Mouse (Mus musculus): ENCODE data around the gene Twsg1.
A peak's percentile ranks its signal among the peaks of the same experiment; 100 is the strongest.

Twsg1 gene

GRCm38 (mm10) chr17:65931525-65931924, 19.5 kb downstream of the Twsg1 start:
- peak; percentile 34 for DNase-seq

- peak; percentile 75 for DNase-seq
These were observed 20.1 kb downstream of the Twsg1 start for GRCm38 (mm10) chr17:65930960-65931359.

DNA sequence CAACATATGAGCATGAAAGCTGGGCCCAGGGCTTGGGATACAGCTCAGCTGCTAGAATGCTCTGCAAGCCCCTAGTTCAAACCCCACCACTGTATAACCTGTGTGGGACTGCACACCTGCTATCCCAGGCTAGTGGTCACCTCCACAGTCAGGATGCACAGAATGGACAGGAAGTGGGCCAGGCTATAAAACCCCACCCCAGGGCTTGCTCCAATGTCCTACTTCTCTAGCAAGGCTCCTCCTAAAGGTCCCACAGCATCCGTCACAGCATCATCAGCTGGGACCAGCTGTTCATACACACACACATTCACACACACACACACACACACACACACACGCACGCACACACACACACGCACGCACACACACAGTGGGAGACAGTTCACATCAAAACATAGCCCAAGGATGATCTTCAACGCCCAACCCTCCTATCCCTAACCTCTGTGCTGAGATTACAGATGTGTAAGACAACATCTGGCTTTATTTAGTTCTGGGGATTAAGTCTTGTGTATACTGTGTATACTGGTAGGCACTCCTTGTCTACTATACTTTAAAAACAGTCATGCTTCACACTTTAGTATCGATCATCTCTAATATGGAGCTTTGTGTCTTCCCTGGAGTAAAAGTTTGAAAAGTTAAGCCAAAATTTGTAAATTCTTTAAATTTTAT, 20.7 kb downstream of the Twsg1 start:
- no peak for DNase-seq

GRCm38 (mm10) chr17:65929319-65929978, 21.6 kb downstream of the Twsg1 start:
- DNase-seq = no peak

- no peak for DNase-seq
These were observed 23.9 kb downstream of the Twsg1 start for GRCm38 (mm10) chr17:65927077-65927476.

GRCm38 (mm10) chr17:65924218-65924617, 26.8 kb downstream of the Twsg1 start:
- DNase-seq = no peak

- DNase-seq = no peak
These were observed 29.1 kb downstream of the Twsg1 start for GRCm38 (mm10) chr17:65921975-65922374.

- DNase-seq = no peak
These were observed 31.8 kb downstream of the Twsg1 start for GRCm38 (mm10) chr17:65919235-65919634.

GRCm38 (mm10) chr17:65916135-65916668, 34.8 kb downstream of the Twsg1 start:
- DNase-seq = peak; percentile 51

DNA sequence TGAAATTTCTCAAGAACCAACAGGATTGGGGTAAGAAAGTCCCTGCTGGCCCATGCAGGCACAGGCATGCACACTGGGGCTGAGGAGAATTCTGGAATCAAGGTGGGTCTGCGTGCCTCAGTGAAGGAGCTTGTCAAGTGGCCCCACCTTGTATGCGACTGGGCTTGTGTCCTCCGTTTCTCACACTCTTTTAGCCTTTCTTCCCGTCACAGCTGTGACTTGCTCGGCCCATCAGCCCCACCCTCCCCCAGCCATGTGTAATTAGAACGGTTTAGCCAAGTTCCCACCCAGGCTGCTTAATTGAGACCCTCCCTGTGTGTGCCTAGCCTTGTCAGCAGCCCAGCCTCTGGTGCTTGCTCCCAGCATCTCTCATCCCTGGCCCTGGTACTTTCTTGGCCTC, 36.9 kb downstream of the Twsg1 start:
- DNase-seq = no peak

DNA sequence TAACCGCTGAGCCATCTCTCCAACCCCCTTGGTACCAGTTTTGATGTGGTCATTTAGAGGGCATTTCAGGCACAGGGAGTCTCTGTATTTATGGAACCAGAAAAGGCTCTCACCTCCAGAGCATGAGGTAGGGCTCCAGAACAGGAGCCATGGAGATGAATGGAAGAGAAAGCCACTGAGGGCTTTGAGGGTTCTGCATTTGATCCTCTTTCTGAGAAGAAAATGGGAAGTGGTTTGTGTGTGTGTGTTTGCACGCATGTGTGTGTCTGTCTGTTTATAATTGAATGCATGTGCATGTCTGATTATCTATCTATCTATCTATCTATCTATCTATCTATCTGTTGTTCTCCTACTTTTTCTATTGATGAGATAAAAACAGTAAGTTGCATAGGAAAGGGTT, 38.8 kb downstream of the Twsg1 start:
- DNase-seq = no peak

DNA sequence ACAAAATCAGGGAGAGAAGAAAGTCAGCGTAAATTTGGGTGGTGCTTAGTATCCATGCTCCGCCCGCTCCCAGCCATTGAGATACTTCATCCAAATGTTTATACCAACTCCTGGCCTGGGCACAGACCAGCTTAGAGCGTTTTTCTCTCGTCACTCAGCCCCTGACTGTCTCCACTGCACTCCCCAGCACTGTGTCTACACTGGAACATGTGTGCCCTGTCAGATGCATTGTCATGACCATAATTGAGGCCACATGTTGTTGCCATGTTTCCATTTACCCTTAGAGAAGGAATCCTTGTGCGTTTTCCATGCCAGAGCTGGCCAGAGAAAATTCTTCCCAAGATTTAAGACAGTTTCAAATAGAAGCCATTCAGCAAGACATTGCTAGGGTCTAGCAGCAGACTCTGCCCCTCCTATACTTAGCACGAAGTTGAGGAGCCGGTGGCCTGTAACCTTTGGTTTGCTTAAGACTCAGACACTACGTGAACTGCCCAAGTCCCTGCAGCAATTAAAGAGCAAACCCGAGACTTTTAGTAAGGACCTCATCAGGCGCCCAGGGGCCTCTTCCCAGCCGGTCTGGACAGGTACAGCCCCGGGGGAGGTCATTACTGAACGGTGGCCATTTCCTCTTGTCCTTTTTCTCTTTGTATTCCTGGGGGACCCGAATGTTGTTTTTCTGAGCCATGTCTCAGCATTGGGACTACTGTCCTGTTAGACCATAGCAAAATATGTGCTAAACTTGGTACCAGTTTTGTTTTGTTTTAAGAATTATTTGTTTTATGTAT, 39.5 kb downstream of the Twsg1 start:
- DNase-seq = no peak

GRCm38 (mm10) chr17:65908270-65908669, 42.8 kb downstream of the Twsg1 start:
- DNase-seq = no peak

GRCm38 (mm10) chr17:65906895-65907401, 44.1 kb downstream of the Twsg1 start:
- no peak for DNase-seq

DNA sequence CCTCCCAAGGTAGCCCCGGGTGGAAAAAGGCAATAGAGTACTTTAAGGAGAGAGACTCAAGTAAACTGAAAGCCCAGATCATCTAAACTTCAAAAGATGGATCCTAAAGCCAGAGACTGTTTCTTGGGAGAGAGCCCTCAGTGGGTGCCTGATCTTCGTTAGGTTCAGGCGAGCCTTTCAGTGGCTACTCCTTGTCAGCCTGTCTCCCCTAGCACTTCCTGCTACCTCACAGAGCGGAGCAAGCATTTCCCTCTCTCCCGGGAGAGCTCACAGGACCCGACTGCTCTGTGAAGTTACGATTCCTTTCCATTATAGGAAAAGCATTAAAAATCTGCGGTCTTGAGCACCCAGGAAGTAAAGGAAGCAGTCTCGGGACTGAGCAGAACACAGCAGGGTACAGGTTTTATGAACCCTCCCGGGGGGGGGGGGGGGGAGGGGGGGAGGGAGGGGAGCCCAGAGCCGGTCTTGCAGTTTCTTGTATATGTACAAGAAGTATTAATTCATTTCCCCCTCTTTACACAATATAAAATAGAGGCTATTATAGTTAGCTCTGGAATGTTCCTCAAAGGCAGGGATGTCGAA, 44.6 kb downstream of the Twsg1 start:
- no peak for DNase-seq

- no peak for DNase-seq
These were observed 45.8 kb downstream of the Twsg1 start for GRCm38 (mm10) chr17:65905241-65905640.

DNA sequence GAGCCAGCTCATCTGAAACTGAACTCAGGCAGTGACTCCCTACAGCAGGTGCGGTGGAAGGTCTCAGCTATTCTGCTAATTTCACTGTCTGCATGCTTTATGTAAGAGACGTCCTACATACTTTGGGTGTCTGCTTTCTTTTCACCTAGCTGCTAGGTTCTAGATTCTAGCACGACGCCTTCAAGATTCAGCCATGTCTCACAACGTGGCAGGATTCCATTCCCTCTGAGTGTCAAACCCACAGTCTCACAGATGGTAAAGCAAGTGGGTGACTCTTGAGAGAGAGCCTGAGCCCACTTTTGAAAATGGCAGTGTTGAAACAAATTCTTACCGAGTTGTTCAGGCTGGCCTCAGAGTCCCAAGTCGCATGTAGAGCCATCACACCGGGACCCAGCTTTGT, 47.2 kb downstream of the Twsg1 start:
- DNase-seq = no peak

- no peak for DNase-seq
These were observed 48.0 kb downstream of the Twsg1 start for GRCm38 (mm10) chr17:65903011-65903410.

DNA sequence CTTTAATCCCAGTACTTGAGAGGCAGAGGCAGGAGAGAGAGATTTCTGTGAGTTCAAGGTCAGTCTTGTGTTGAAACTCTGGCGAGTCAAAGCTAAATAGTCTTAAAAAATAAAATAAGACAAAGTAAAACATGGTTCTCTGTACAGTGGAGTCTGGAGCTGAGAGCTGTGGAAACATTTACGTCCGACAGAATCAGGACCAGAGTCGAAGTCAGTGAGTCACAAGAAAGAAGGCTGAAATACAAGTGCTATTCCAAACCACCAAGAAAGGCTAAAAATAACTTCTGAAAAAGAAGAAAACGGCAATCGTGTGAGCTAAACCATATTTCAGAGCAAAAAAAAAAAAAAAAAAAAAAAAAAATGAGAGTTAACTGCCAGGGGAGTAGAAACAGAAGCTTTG, 48.7 kb downstream of the Twsg1 start:
- no peak for DNase-seq

DNA sequence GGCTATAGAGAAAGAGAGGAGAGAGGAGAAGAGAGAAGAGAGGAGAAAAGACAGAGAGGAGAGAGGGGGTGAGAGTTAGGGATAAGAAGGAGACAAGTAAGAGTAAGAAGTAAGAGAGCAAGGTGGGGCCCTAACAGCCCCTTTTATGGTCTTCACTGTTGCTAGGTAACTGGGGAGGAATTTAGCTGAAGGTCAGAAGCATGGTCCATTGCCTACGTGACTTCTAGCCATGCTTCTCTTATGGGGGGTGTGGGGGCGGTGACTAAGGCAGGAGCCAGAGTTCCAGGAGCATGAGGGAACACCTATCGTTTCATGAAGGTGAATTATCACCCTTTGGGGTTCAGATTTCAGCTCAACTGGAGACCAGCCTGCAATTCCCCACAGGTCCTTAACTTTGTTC, 55.0 kb downstream of the Twsg1 start:
- no peak for DNase-seq

GRCm38 (mm10) chr17:65889476-65889875, 61.5 kb downstream of the Twsg1 start:
- no peak for DNase-seq

- DNase-seq = no peak
These were observed 64.5 kb downstream of the Twsg1 start for GRCm38 (mm10) chr17:65886571-65886970.
